Mouse (Mus musculus) CD4-positive, CD25-positive, alpha-beta regulatory T cell, adult 4 months (primary cell): ENCODE data around the gene Fkbp9. TPM values are rescaled to one million over a fixed set of nuclear protein-coding genes. Genes with fewer than 3 reads are reported as not detected.

ENCODE experiments used
- ATAC-seq: one replicate; pipeline ENCODE4 v1.8.0; 2017
- polyA plus RNA-seq, 2 experiments: library from polyadenylated mRNA; unstranded; fragments of 100-300 nt; shearing (Covaris generic); gene quantifications; one replicate each; pipeline ENCODE4 v1.2.1; 2017

The Fkbp9 gene
- polyA plus RNA-seq, 2 experiments from 2014 or later, result not detected

DNA sequence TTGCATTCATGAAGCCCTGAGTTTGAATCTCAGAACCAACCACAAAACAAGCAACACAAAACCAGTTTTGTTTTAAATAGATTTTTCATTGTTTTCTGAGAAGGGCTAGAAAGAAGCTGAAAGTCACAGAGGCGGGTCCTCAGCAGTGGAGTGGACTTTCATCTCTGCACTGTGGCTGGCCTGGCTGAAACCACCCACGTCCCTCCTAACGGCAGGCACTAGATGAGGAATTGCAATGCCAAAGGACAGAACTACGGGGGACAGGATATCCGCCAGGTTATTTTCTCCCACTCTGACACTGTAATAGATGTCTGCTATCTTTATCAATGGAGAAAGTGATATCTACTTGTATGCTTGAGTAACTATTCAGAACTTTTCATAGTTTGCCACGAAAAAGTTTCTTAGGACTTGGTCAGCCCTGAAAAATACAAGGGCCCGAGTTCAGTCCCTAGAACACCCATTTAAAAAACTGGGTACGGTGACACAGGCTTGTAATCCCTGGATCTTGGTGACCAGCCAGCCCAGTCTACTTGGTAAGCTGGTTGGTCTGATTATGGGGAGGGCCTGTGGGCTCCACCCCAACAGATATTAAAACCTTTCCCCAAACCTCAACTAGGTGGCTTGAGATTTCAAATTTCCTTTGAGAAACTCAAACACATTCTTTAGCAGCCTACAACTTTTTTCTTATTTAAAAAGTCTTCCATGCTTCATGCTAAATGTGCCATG is 74.4 kb downstream of the Fkbp9 start:
- no peak for ATAC-seq

DNA sequence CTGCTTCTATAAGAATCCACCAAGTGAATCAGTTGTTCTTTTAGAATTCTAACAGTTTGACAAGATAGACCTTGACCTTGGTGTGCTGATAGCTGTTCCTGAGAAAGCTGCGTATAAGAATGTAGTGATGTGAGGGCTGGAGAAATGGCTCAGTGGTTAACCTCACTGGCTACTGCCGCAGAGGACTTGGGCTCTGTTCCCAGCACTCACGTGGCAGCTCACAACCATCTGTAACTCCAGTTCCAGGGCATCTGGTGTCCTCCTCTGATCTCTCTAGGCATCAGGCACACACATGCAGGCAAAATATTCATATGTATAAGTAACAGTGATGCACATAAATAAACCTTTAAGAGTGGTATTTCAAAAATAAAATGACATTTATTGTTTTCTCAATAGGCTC is 76.1 kb downstream of the Fkbp9 start:
- no peak for ATAC-seq

DNA sequence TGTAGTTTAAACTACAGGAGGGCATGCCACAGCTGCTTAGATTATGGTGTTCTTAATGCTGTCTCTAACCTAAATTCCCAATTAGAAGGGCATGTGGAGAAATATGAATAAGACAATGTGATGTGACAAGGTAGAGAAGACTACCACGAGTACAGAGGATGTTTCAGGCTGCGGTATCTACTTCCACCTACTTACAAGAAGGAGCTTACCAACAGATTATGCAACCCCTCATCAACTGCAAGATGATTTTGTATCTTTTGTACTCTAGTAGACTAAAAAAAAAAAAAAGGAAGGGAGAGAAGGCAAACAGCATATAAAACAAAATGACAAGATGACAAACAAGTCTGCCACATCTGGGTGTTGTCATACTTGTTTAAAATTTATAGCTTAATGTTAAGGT is 76.5 kb downstream of the Fkbp9 start:
- ATAC-seq, result no peak

DNA sequence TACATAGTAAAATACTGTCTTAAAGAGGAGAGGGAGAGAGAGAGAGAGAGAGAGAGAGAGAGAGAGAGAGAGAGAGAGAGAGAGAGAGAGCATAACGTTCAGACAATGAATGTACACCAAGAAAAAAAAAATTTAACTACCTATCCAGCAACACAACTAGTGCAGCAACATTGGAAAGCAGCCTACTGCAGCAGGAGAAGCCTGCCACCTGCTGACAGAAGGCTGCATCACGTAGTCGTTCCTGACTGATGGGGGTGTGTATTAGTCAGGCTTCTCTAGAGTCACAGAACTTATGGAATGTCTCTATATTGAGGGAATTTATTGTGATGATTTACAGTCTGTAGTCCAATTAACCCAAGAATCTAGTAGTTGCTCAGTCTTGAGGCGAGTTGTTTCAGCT is 77.1 kb downstream of the Fkbp9 start:
- peak; percentile 97 for ATAC-seq

DNA sequence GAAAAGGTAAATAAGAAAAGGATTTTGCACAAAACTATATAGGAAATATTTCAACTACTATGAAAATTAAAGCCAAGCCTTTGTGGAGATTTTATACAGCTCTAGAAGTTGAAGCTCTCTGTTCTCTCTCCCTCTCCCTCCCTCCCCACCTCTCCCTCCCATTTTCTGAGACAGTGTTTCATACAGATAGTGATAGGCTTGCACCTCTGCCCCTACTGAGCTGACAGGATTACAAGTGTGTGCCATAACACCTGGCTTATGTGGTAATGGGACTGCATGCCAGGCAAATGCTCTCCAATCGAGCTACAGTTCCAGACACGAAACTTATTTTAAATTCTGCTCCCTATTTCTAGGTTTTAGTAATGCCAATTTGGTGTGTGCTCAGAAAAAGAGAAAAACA is 79.1 kb downstream of the Fkbp9 start:
- no peak for ATAC-seq

DNA sequence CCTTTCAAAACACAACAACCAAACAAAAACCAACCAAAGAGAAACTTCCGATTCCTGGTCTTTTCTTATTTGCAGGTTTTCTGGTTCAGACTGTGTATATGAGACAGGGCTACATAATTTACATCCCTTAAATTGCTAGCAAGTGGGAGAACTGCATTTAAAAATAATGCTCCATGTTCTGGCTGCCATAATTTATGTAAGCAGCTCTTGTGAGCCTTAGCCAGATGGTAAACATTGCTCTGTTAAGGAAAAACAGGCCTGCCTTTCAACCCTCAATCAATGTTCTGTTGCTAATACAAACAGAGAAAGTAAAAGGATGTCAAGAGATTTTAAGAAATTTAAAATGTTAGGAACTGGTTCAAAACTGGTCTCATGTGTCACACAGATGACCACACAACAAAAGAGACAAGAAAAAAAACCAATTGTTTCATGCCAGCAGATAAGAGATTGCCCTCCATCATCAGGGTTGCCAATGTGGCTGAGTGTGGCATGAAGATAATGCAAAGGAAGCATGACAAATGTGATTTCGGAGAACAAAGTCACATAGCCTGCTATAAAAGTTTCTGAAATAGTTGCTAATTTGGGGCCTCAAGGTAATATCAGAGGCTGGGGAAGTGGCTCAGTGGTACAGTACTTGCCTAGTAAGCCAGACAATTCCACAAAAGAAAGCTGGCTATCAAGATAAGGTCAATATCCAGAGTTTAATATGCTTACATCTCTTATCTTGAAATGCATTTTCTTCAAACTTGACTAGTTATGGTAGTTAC is 81.4 kb downstream of the Fkbp9 start:
- no peak for ATAC-seq

DNA sequence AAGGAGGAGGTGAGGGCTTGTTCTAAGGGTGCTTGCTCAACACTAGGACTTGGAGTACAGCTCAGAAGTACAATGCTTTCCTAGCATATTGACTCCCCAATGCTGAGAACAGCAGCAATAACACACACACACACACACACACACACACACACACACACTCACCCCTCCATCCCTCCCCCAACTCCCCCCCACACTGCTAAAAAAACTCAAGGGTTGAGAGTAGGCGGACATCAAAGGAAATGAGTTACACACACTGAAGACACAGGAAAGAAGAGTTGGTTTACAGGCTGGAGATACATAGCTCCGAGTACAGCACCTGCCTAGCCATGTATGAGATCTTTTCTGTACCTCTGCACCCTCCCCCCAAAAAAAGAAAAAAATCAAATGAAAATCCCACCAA is 84.4 kb downstream of the Fkbp9 start:
- ATAC-seq, result peak; percentile 91

DNA sequence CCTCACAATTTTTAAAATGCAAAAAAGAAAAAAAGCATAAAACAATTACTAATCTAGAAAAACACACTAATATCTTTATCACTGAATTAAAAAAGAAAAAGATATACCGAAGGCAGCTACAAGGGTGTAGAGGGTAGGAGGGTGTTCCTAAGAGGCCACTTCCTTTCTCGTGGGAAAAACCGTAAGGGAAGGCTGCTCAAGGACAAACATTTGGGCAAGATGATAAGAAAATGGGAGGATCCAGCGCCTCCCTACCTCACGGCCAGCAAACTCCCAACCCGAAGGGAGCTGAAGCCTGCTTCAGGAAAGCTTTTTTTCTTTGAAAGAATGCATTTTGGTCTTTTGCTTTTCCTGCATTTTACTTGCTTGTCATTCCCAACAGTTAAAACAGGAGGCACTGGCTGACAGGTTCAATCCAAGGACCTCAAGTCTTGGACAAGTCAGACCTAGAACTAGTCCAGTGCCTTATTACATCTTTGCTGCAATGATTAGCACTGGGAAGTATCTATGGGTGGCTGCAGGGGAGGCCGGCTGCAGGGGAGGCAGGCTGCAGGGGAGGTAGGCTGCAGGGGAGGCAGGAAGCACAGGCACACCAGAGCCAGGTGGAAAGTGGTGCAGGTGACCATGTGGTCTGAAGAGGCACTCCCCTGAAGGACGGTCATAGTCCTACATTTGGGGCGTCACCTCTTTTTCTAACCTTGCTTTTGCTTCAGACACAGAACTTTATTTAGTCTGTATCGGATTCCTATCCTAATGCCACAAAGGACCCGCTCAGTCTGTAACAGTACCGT is 85.9 kb downstream of the Fkbp9 start:
- ATAC-seq, result no peak

DNA sequence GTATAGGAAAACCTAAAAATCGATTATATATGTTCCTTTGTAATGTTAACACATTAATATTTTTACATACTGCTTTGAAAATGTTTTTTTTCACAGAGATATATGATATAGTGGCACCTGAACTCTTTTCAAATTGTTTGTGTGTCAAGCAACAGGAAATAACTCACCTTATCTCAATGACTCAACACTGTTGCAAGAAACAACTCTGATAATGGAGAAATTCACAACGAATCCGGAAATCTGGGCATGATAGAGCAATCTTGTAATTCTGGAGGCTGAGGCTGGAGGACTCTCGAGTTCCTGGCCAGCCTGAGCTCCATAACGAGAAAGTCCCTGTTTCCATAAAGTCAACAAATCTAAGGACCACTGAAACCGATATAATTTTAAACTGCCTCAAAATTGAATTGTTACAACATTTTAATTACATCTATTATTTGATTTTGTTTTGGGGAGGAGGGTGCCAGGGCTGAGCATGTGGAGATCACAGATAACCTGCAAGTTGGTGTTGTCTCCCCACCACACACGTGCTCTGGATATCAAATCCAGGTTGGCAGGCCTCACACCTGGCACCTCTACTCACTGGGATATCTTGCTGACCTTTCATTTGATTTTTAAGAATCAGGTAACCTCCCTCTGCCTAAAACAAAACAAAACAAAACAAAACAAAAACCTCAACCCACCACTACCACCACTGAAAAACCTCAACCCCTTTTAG is 87.6 kb downstream of the Fkbp9 start:
- ATAC-seq, result no peak

DNA sequence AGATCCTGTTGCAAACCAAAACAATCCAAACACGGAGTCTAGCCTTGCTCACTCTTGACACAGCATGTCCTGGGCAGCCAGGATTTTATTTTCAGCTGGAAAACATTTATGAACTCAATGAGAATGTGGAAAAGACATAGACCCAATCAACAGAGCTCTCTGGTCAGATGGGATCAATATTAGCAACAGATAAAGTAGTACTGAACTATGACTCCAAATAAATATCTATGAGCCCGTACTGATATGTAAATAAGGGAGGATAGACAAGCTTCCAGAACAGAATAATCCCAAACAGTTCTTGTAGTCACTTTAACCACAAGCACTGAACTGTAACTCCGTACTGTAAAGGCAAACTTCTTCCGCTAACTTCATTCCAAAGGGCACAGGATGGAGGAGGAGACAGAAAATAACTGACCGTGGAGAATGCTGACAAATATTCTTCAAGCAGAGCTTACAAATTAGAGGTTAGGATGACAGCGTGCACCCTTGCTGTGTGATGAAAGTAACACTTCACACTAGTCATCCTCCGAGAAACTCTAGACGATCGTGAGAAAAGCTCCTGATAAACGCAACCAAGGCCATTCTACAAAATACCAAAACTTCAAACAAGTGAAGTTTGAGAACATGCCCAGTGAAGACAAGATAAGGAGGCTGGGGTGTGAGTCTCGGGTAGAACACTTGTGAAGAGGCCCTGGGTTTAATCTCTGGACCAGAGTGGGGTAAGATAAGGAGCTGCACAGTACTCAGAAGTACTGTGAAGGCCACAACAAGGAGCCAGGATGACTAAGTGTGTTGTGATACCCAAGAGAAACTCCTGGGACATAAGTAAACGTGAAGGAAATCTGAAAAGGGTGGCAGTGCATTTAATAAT is 88.6 kb downstream of the Fkbp9 start:
- ATAC-seq, result no peak

DNA sequence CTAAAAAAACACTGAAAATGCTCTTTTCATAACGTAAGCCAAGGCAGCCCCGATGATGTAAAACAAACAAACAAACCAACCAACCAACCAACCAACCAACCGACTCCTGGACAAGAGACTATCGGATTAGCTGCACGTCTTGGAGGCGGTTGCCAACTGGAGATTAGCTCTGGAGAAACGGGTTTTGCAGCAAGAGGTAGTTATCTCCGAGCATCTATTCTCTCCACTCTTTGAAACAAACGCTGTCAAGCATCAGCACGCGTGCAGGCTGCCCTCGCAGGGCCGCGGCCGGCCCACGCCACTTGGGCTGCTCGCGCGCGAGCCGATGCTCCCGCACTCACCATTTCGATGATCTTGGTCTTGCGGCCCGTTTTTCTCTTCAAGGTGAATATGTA is 91.5 kb downstream of the Fkbp9 start:
- peak; percentile 6 for ATAC-seq

DNA sequence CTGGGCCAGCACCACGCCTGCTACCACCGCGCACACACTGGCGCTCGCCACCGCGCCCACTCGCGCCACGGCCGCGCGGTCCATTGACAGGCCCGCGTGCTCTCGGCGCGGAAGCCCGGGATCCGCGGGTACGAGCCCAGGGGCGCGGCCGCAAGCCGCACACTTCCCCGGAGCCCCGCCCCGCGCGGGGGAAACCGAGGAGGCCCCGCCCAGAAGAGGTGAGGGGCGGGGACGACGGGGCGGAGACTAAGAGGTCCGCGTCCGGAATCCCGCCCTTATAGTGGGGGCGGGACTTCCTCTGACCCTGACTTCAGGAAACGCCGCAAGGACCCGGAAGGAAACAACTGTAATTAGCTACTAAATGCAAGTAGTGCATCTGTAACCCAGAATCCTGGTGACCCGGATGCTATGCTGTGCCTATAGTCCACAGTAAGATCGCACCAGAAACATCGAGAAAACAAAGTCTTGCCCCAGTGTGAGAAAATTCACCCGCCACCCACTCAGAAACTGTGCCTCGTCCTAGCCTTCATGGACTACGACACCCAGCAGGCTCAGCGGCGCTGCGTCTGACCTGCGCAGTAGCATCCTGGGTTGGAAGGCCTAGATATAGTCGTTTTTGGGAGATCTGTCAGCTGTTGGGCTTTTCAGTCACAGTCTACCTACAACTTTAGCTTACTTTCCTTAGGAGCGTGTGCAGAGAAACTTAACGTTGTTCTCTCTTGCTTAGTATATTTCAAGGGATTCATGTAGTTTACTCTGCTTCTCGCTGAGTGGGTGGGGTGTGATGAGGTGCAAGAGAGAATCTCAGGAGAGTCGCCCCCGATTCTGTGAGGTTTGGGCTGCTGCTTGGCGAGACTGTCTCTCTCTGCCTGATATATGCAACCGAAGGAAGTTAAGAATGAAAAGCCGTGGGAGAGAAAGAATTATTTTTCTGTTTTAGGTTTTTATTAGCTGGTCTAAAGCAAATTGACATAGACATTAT is 92.2 kb downstream of the Fkbp9 start, which contains the start of the genes Nt5c3 and Vmn1r4:
Nt5c3 (minus strand) TSS at position 207 of the 982 bp plus-strand sequence.
Vmn1r4 (plus strand) TSS at position 290 of the 982 bp plus-strand sequence.
- peak; percentile 91 for ATAC-seq

Other genes starting within 250 kb of the Fkbp9 start
- 100 to 1,000 TPM in 1 of 2 experiments, 10 to 100 TPM in 1; 85.6 to 125 TPM for gene Lsm5, start 127.3 kb upstream of the Fkbp9 start, polyA plus RNA-seq
- gene Avl9, start 117.2 kb upstream of the Fkbp9 start, polyA plus RNA-seq, result 10 to 100 TPM; 12.9 to 14.6 TPM
- gene Kbtbd2, start 34.2 kb upstream of the Fkbp9 start, polyA plus RNA-seq, result 10 to 100 TPM; 22.9 to 27.2 TPM
- 10 to 100 TPM; 57.3 to 63.7 TPM for gene Nt5c3, start 91.9 kb downstream of the Fkbp9 start, polyA plus RNA-seq
- gene Vmn1r4, start 92.0 kb downstream of the Fkbp9 start, polyA plus RNA-seq, result under 1 TPM in 1 of 2 experiments, not detected in 1; 0.16 TPM
- not detected for gene Vmn1r5, start 138.2 kb downstream of the Fkbp9 start, polyA plus RNA-seq
- gene Vmn1r6, start 165.2 kb downstream of the Fkbp9 start, polyA plus RNA-seq, result not detected
- not detected for gene Vmn1r7, start 193.3 kb downstream of the Fkbp9 start, polyA plus RNA-seq
- not detected for gene Vmn1r8, start 200.2 kb downstream of the Fkbp9 start, polyA plus RNA-seq
- not detected for gene Vmn1r9, start 234.7 kb downstream of the Fkbp9 start, polyA plus RNA-seq